ENCODE assay signal across 21 mouse cellular contexts in the genomic region with DNA sequence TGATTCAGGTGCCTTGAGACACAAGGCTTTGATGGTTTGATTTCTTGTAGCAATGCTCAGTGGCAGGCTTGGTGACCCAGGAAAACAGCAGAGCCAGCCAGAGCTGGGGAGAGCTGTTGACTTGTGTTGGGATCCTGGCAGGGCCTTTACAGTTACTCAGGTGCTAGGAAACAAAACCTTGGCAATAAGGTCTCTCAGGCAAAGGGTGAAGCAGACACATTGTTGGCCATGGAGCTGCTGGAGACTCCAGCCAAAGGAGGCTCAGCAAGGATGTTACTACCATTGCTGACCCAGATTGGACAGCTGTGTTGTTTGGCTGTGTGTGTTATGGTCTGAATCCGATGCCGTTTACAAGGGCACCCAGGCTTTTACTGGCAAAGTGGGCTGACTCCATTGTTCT. TPM values are rescaled to one million over a fixed set of nuclear protein-coding genes. Genes with fewer than 3 reads are reported as not detected.
"Had no signal": no experiment of that assay in that cellular context is flagged by ENCODE, and none has a peak within 500 bp of the region (broad histone marks: within the 10 kb centered on the region; RNA-seq: fewer than 3 reads in every experiment).

No protein-coding gene starts in this region.

- DNase-seq: liver, postnatal 0 days; lung, adult 2 months; lung, postnatal 14 days; lung, postnatal 36 days; right cerebral cortex, postnatal 25 days; right cerebral cortex, postnatal 4 days; spleen, adult 18-20 months; thymus, adult 18-20 months; thymus, postnatal 14 days; thymus, postnatal 36 days had no signal

- H3K27me3 ChIP-seq: lung, embryonic 15.5 days; megakaryocyte, embryonic 14.5 days; midbrain, embryonic 13.5 days; midbrain, embryonic 15.5 days; neural tube, embryonic 12.5 days had no signal

- H3K4me3 ChIP-seq: lung, embryonic 15.5 days; megakaryocyte, embryonic 14.5 days; midbrain, embryonic 13.5 days; midbrain, embryonic 15.5 days; neural tube, embryonic 12.5 days had no signal

- ATAC-seq: liver, postnatal 0 days; lung, postnatal 0 days; midbrain, embryonic 13.5 days; midbrain, embryonic 15.5 days had no signal

- H3K9me3 ChIP-seq: lung, embryonic 15.5 days; megakaryocyte, embryonic 14.5 days; midbrain, embryonic 13.5 days; midbrain, embryonic 15.5 days; neural tube, embryonic 12.5 days had no signal

- H3K4me2 ChIP-seq: lung, embryonic 15.5 days; midbrain, embryonic 11.5 days; midbrain, embryonic 13.5 days; midbrain, embryonic 15.5 days; neural tube, embryonic 12.5 days had no signal

- H3K9ac ChIP-seq: liver, postnatal 0 days; lung, embryonic 15.5 days; midbrain, embryonic 13.5 days; midbrain, embryonic 15.5 days; neural tube, embryonic 12.5 days had no signal

- H3K4me1 ChIP-seq: lung, embryonic 15.5 days; midbrain, embryonic 13.5 days; midbrain, embryonic 15.5 days; neural tube, embryonic 12.5 days had no signal

- H3K27ac ChIP-seq: lung, embryonic 15.5 days; macrophage; midbrain, embryonic 13.5 days; midbrain, embryonic 15.5 days; neural tube, embryonic 12.5 days had no signal

RNA-seq across cellular contexts. Expression of a gene that starts 37.4 kb away (rescaled TPM):
- total RNA-seq: megakaryocyte progenitor cell, adult 5-6 weeks; midbrain, postnatal 0 days; monocyte, adult 5-6 weeks had no signal
- polyA plus RNA-seq: macrophage; midbrain, embryonic 13.5 days had no signal
